Mouse (Mus musculus): ENCODE measurements around the gene Mpo. TPM values are rescaled to one million over a fixed set of nuclear protein-coding genes. Genes with fewer than 3 reads are reported as not detected.

Gene Mpo
- total and polyA plus RNA-seq, 3 experiments = 0.13 TPM; not detected in 2

DNA sequence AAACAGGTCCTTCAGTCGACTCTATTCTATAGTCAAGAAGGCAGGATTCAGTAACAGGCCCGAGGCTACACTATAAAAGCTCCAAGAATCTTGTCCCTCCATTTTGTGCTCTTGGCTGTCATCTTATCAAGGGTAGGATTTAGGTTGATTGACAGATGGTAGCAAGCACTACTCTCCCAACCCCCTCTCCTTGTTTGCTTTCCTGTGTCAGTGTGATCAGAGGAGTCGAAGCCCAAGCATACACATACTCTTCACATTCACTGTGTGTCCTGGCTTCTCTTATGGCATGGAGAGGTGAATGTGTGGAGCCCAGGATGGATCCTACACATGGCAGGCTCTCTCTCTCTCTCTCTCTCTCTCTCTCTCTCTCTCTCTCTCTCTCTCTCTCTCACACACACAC is 42.9 kb upstream of the Mpo start:
- Histone ChIP-seq H3K27me3 (ENCODE audit: control insufficient read depth in 1 of 2, insufficient read depth in 2 of 2, low read length in 2 of 2) (no peaks in the 10 kb centered on the region), H3K4me3 (ENCODE audit: control insufficient read depth in 1 of 2, insufficient read depth in 1 of 2, low read depth in 2 of 2, low read length in 2 of 2) (peak overlapping the region; percentile 54 to 58), H3K79me2 (ENCODE audit: control insufficient read depth, insufficient read depth, low read length, poor library complexity) (peaks cover 58% of the 10 kb centered on the region), H3K9me3 (replicated peaks; ENCODE audit: insufficient read depth, low read length) (no peaks in the 10 kb centered on the region), H3K4me1 (ENCODE audit: control insufficient read depth in 1 of 2, insufficient read depth in 2 of 2, low read length in 2 of 2) (peaks cover 5 to 50% of the 10 kb centered on the region in 2 experiments; a peak in 3 of 4 replicates), H3K27ac (ENCODE audit: control insufficient read depth, low read depth, low read length) (peak overlapping the region; percentile 100), H3K9ac (ENCODE audit: control insufficient read depth, low read depth, low read length, poor library complexity, severe bottlenecking) (peak overlapping the region; percentile 82), H3K36me3 (ENCODE audit: control insufficient read depth in 1 of 2, insufficient read depth in 2 of 2, low read length in 2 of 2) (peaks cover 0 to 36% of the 10 kb centered on the region in 2 experiments; a peak in 2 of 4 replicates)
- TF ChIP-seq ZC3H11A (IDR thresholded peaks at IDR 0.05; ENCODE audit: low read depth, low read length) = no peak
- TF ChIP-seq POLR2AphosphoS5 (IDR thresholded peaks at IDR 0.05; ENCODE audit: borderline replicate concordance, low read depth, low read length) = peak; percentile 63; the same call in 1 of the 2 replicates
- peak in 1 of 2 experiments; percentile 36; a peak in 2 of 4 replicates for TF ChIP-seq POLR2A (IDR thresholded peaks at IDR 0.05; ENCODE audit: control insufficient read depth in 1 of 2, insufficient read depth in 1 of 2, low read depth in 1 of 2, low read length in 2 of 2, poor library complexity in 1 of 2)
- peak; percentile 82 for TF ChIP-seq TBP (IDR thresholded peaks at IDR 0.05; ENCODE audit: low read depth, low read length)
- peak; percentile 92 for DNase-seq (ENCODE audit: low read depth, low spot score)

DNA sequence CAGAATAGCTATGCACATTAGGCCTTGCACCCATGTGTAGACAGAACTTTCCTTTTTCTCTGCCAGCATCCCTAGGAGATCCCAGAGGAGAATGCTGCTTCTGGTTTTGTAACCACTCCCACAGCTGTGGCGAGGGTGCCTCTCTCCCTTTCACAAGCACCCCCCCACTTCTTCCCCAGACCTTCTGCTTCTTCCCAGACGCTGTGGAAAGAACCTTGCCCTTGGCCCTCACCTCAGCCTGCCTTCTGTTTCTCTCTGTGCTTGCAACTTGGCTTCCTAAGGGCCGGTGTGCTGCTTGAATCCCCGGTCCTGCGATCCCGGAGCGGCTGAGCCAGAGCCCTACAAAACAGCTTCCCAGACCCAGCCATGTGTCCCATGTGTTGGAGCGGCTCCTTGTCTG is 42.4 kb upstream of the Mpo start:
- DNase-seq (ENCODE audit: low read depth, low spot score) = peak; percentile 86
- H3K4me1 ChIP-seq (ENCODE audit: control insufficient read depth in 1 of 2, insufficient read depth in 2 of 2, low read length in 2 of 2) = peaks cover 5 to 50% of the 10 kb centered on the region in 2 experiments; a peak in 3 of 4 replicates
- peak overlapping the region; percentile 47 to 54 for H3K4me3 ChIP-seq (ENCODE audit: control insufficient read depth in 1 of 2, insufficient read depth in 1 of 2, low read depth in 2 of 2, low read length in 2 of 2)
- H3K27me3 ChIP-seq (ENCODE audit: control insufficient read depth in 1 of 2, insufficient read depth in 2 of 2, low read length in 2 of 2) = no peaks in the 10 kb centered on the region
- H3K9me3 ChIP-seq (replicated peaks; ENCODE audit: insufficient read depth, low read length) = no peaks in the 10 kb centered on the region
- peak overlapping the region; percentile 82 for H3K9ac ChIP-seq (ENCODE audit: control insufficient read depth, low read depth, low read length, poor library complexity, severe bottlenecking)
- H3K27ac ChIP-seq (ENCODE audit: control insufficient read depth, low read depth, low read length) = peak overlapping the region; percentile 100
- TF ChIP-seq NELFE (IDR thresholded peaks at IDR 0.05; ENCODE audit: low read depth, low read length) (no peak), POLR2A (IDR thresholded peaks at IDR 0.05; ENCODE audit: control insufficient read depth in 1 of 2, insufficient read depth in 1 of 2, low read depth in 1 of 2, low read length in 2 of 2, poor library complexity in 1 of 2) (peak; percentile 36 to 56; a peak in 1 of 4 replicates), UBTF (IDR thresholded peaks at IDR 0.05; ENCODE audit: borderline replicate concordance, insufficient read depth, low read depth, low read length) (0 out of 2 replicates have a peak, but pooled peaks have one; percentile 22)
- H3K79me2 ChIP-seq (ENCODE audit: control insufficient read depth, insufficient read depth, low read length, poor library complexity) = peaks cover 62% of the 10 kb centered on the region
- peaks cover 0 to 36% of the 10 kb centered on the region in 2 experiments; a peak in 2 of 4 replicates for H3K36me3 ChIP-seq (ENCODE audit: control insufficient read depth in 1 of 2, insufficient read depth in 2 of 2, low read length in 2 of 2)

DNA sequence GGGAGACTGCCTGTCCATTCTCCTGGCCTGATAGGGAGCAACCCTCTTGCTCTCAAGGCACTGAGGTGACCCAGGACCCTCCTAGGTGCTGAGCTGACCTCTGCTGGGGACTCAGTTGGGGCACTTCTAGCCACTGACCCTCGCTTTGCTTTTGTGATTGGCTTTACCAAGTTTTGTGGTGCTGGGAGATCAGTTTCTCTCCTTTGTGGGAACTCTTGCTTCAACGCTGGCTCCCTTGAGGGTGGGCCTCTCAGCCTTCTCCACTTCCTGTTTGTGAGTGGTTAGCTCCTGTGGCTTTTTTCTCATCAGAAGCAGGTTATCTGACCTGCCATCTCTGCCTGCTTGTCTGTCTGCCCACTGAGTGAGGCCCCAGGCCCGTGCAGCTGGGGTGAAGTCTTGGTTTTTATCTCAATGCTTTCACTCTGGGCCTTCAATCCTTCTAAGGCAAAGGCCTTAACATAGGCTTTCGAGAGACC is 41.9 kb upstream of the Mpo start:
- peaks cover 67% of the 10 kb centered on the region for H3K79me2 ChIP-seq (ENCODE audit: control insufficient read depth, insufficient read depth, low read length, poor library complexity)
- TF ChIP-seq HCFC1 (IDR thresholded peaks at IDR 0.05; ENCODE audit: low read depth, low read length) (no peak), SMC3 (IDR thresholded peaks at IDR 0.05; ENCODE audit: low read depth, low read length) (no peak), ELF1 (IDR thresholded peaks at IDR 0.05; ENCODE audit: low read depth, low read length) (no peak), CHD2 (IDR thresholded peaks at IDR 0.05; ENCODE audit: low read length) (no peak), TAL1 (IDR thresholded peaks at IDR 0.05; ENCODE audit: low read length) (peak; percentile 82), CTCF (IDR thresholded peaks at IDR 0.05 in 2 of 3, conservative IDR thresholded peaks at IDR 0.05 in 1 of 3; ENCODE audit: control insufficient read depth in 1 of 3, insufficient read depth in 1 of 3, low read depth in 2 of 3, low read length in 3 of 3, poor library complexity in 1 of 3, severe bottlenecking in 1 of 3) (no peak), POLR2A (IDR thresholded peaks at IDR 0.05; ENCODE audit: control insufficient read depth in 1 of 2, insufficient read depth in 1 of 2, low read depth in 1 of 2, low read length in 2 of 2, poor library complexity in 1 of 2) (peak; percentile 11 to 87; a peak in 3 of 4 replicates), UBTF (IDR thresholded peaks at IDR 0.05; ENCODE audit: borderline replicate concordance, insufficient read depth, low read depth, low read length) (no peak), ETS1 (IDR thresholded peaks at IDR 0.05; ENCODE audit: low read depth, low read length) (no peak), TBP (IDR thresholded peaks at IDR 0.05; ENCODE audit: low read depth, low read length) (peak; percentile 96)
- peaks cover 0 to 36% of the 10 kb centered on the region in 2 experiments; a peak in 2 of 4 replicates for H3K36me3 ChIP-seq (ENCODE audit: control insufficient read depth in 1 of 2, insufficient read depth in 2 of 2, low read length in 2 of 2)
- H3K4me1 ChIP-seq (ENCODE audit: control insufficient read depth in 1 of 2, insufficient read depth in 2 of 2, low read length in 2 of 2) = peaks cover 5 to 50% of the 10 kb centered on the region in 2 experiments; a peak in 3 of 4 replicates
- H3K9ac ChIP-seq (ENCODE audit: control insufficient read depth, low read depth, low read length, poor library complexity, severe bottlenecking) = peak overlapping the region; percentile 82
- H3K4me3 ChIP-seq (ENCODE audit: control insufficient read depth in 1 of 2, insufficient read depth in 1 of 2, low read depth in 2 of 2, low read length in 2 of 2) = peak overlapping the region; percentile 47 to 54
- peak; percentile 98 for DNase-seq (ENCODE audit: low read depth, low spot score)
- peak overlapping the region; percentile 100 for H3K27ac ChIP-seq (ENCODE audit: control insufficient read depth, low read depth, low read length)
- H3K9me3 ChIP-seq (replicated peaks; ENCODE audit: insufficient read depth, low read length) = no peaks in the 10 kb centered on the region
- no peaks in the 10 kb centered on the region for H3K27me3 ChIP-seq (ENCODE audit: control insufficient read depth in 1 of 2, insufficient read depth in 2 of 2, low read length in 2 of 2)

All from MEL (cell line).